Mouse (Mus musculus): ENCODE measurements around the gene Gtf2i.

The Gtf2i gene

GRCm38 (mm10) chr5:134209931-134210554, 104.5 kb downstream of the Gtf2i start:
- no peak for DNase-seq (ENCODE audit: low spot score)

- DNase-seq (ENCODE audit: low spot score) = no peak
Observed at GRCm38 (mm10) chr5:134206721-134207120, 107.8 kb downstream of the Gtf2i start.

- DNase-seq (ENCODE audit: low spot score) = no peak
Observed at GRCm38 (mm10) chr5:134193664-134194063, 120.9 kb downstream of the Gtf2i start.

GRCm38 (mm10) chr5:134188571-134188970, 126.0 kb downstream of the Gtf2i start:
- no peak for DNase-seq (ENCODE audit: low spot score)

Data from ovary, postnatal 10 days (tissue).